Mouse (Mus musculus) spleen, adult 2 months (tissue): ENCODE results near the gene Tprgl.

Experiments used
- CTCF ChIP-seq: fragments of 200-500 bp; IDR thresholded peaks from 2 replicates; pipeline ENCODE4 v1.5.1; 2011; ENCODE audit warnings: mild to moderate bottlenecking, inconsistent platforms; ENCODE audit not compliant: insufficient read depth, insufficient read length, insufficient replicate concordance; ENCODE audit errors: extremely low read depth
- POLR2A ChIP-seq: fragments of 200-500 bp; IDR thresholded peaks from 2 replicates; pipeline ENCODE4 v1.6.1; 2011; ENCODE audit warnings: low read depth, low read length, inconsistent platforms

- TF ChIP-seq CTCF (no peak), POLR2A (no peak)
Measured at GRCm38 (mm10) chr4:154157970-154158662, 2.4 kb downstream of the Tprgl start.
